Mouse (Mus musculus): ENCODE measurements at regions not wholly inside any gene's neighbourhood (a gene's known extent, or its start where the extent isn't known, plus 50 kb on each side); places are given as distances from the start of the nearest gene placed in this dataset.
A peak's percentile ranks its signal among the peaks of the same experiment; 100 is the strongest.

- WGBS, result 50% methylated on average over 18 of the region's 18 CpGs
- no peaks in the 10 kb centered on the region for H3K4me1 ChIP-seq (replicated peaks; ENCODE audit: control insufficient read depth, insufficient read depth)
- H3K9me3 ChIP-seq (ENCODE audit: control insufficient read depth, low read length), result no peaks in the 10 kb centered on the region
- no peak overlapping the region for H3K27ac ChIP-seq (replicated peaks)
- no peaks in the 10 kb centered on the region for H3K27me3 ChIP-seq (ENCODE audit: control insufficient read depth, insufficient read depth, low read length)
- no peak overlapping the region for H3K4me3 ChIP-seq (ENCODE audit: low read depth, low read length)
- H3K9ac ChIP-seq (ENCODE audit: low read length), result no peak overlapping the region
- no peak for TF ChIP-seq EP300 (optimal IDR thresholded peaks at IDR 0.05)
- no peak for TF ChIP-seq CTCF (IDR thresholded peaks at IDR 0.05; ENCODE audit: low read depth)
- DNase-seq (ENCODE audit: low spot score) (no peak), ATAC-seq (ENCODE audit: low FRiP score, low TSS enrichment) (no peak)
- H3K36me3 ChIP-seq (ENCODE audit: control insufficient read depth, insufficient read depth, low read length), result no peaks in the 10 kb centered on the region
- H3K4me2 ChIP-seq (replicated peaks; ENCODE audit: low read depth), result no peak overlapping the region
These were observed 299.5 kb upstream of the Zfp703 start for GRCm38 (mm10) chr8:26677584-26678138.

- no peaks in the 10 kb centered on the region for H3K9me3 ChIP-seq (ENCODE audit: control insufficient read depth, low read length)
- no peak overlapping the region for H3K4me2 ChIP-seq (replicated peaks; ENCODE audit: low read depth)
- H3K4me1 ChIP-seq (replicated peaks; ENCODE audit: control insufficient read depth, insufficient read depth), result no peaks in the 10 kb centered on the region
- no peaks in the 10 kb centered on the region for H3K27me3 ChIP-seq (ENCODE audit: control insufficient read depth, insufficient read depth, low read length)
- H3K9ac ChIP-seq (ENCODE audit: low read length), result no peak overlapping the region
- WGBS, result 70% methylated on average over 11 of the region's 11 CpGs
- H3K36me3 ChIP-seq (ENCODE audit: control insufficient read depth, insufficient read depth, low read length), result no peaks in the 10 kb centered on the region
- H3K27ac ChIP-seq (replicated peaks), result no peak overlapping the region
- H3K4me3 ChIP-seq (ENCODE audit: low read depth, low read length), result no peak overlapping the region
- no peak for ATAC-seq (ENCODE audit: low FRiP score, low TSS enrichment)
- TF ChIP-seq CTCF (IDR thresholded peaks at IDR 0.05; ENCODE audit: low read depth) (no peak), EP300 (optimal IDR thresholded peaks at IDR 0.05) (no peak)
- no peak for DNase-seq (ENCODE audit: low spot score)
These were observed 296.2 kb upstream of the Zfp703 start for GRCm38 (mm10) chr8:26680891-26681381.

DNA sequence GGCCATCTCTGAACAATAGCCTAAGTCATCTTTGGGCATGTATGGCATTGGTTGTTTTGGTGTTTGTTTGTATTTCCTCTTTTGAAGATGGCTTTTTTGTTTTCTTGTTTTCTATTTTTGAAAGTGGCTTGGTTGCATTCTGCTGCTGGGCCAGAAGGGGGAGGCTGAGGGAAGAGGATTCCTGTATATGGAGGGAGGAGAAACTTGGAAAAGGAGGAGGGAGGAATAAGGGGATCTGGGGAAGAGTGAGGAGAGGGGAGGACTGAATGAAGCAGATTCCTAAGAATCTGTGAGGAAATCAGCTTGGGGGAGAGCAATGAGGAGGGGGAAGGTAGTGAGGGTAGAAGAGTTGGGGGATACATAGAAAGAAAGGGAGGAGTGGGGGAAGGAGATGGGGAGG is 290.0 kb upstream of the Zfp703 start:
- no peaks in the 10 kb centered on the region for H3K9me3 ChIP-seq (ENCODE audit: control insufficient read depth, low read length)

GRCm38 (mm10) chr8:26688035-26688434 is 289.1 kb upstream of the Zfp703 start:
- DNase-seq (ENCODE audit: low spot score), result no peak
- H3K4me3 ChIP-seq (ENCODE audit: low read depth, low read length), result no peak overlapping the region

More for the DNA sequence above, 290.0 kb upstream of the Zfp703 start:
- no peak overlapping the region for H3K4me3 ChIP-seq (ENCODE audit: low read depth, low read length)
- peak; percentile 29 for DNase-seq (ENCODE audit: low spot score)
- no peaks in the 10 kb centered on the region for H3K27me3 ChIP-seq (ENCODE audit: control insufficient read depth, insufficient read depth, low read length)
- H3K36me3 ChIP-seq (ENCODE audit: control insufficient read depth, insufficient read depth, low read length), result no peaks in the 10 kb centered on the region
- H3K4me2 ChIP-seq (replicated peaks; ENCODE audit: low read depth), result no peak overlapping the region
- TF ChIP-seq EP300 (optimal IDR thresholded peaks at IDR 0.05) (no peak), CTCF (IDR thresholded peaks at IDR 0.05; ENCODE audit: low read depth) (peak; percentile 85)
- ATAC-seq (ENCODE audit: low FRiP score, low TSS enrichment), result no peak
- no peak overlapping the region for H3K27ac ChIP-seq (replicated peaks)
- no peak overlapping the region for H3K9ac ChIP-seq (ENCODE audit: low read length)
- no peaks in the 10 kb centered on the region for H3K4me1 ChIP-seq (replicated peaks; ENCODE audit: control insufficient read depth, insufficient read depth)

GRCm38 (mm10) chr8:26688745-26689478 is 288.2 kb upstream of the Zfp703 start:
- no peaks in the 10 kb centered on the region for H3K9me3 ChIP-seq (ENCODE audit: control insufficient read depth, low read length)
- H3K27ac ChIP-seq (replicated peaks), result no peak overlapping the region
- 48% methylated on average over 5 of the region's 5 CpGs for WGBS
- TF ChIP-seq EP300 (optimal IDR thresholded peaks at IDR 0.05), result no peak
- TF ChIP-seq CTCF (IDR thresholded peaks at IDR 0.05; ENCODE audit: low read depth), result peak; percentile 8; the same call in 1 of the 2 replicates
- no peak overlapping the region for H3K9ac ChIP-seq (ENCODE audit: low read length)
- H3K36me3 ChIP-seq (ENCODE audit: control insufficient read depth, insufficient read depth, low read length), result no peaks in the 10 kb centered on the region
- no peak for DNase-seq (ENCODE audit: low spot score)
- no peak overlapping the region for H3K4me3 ChIP-seq (ENCODE audit: low read depth, low read length)
- no peaks in the 10 kb centered on the region for H3K4me1 ChIP-seq (replicated peaks; ENCODE audit: control insufficient read depth, insufficient read depth)
- ATAC-seq (ENCODE audit: low FRiP score, low TSS enrichment), result no peak
- no peak overlapping the region for H3K4me2 ChIP-seq (replicated peaks; ENCODE audit: low read depth)
- H3K27me3 ChIP-seq (ENCODE audit: control insufficient read depth, insufficient read depth, low read length), result no peaks in the 10 kb centered on the region

More at GRCm38 (mm10) chr8:26688035-26688434, 289.1 kb upstream of the Zfp703 start:
- Histone ChIP-seq H3K9ac (ENCODE audit: low read length) (no peak overlapping the region), H3K4me2 (replicated peaks; ENCODE audit: low read depth) (no peak overlapping the region), H3K27ac (replicated peaks) (no peak overlapping the region), H3K36me3 (ENCODE audit: control insufficient read depth, insufficient read depth, low read length) (no peaks in the 10 kb centered on the region), H3K27me3 (ENCODE audit: control insufficient read depth, insufficient read depth, low read length) (no peaks in the 10 kb centered on the region), H3K9me3 (ENCODE audit: control insufficient read depth, low read length) (no peaks in the 10 kb centered on the region), H3K4me1 (replicated peaks; ENCODE audit: control insufficient read depth, insufficient read depth) (no peaks in the 10 kb centered on the region)
- TF ChIP-seq CTCF (IDR thresholded peaks at IDR 0.05; ENCODE audit: low read depth) (no peak), EP300 (optimal IDR thresholded peaks at IDR 0.05) (no peak)
- no peak for ATAC-seq (ENCODE audit: low FRiP score, low TSS enrichment)
- 48% methylated on average over 4 of the region's 4 CpGs for WGBS
